Mouse (Mus musculus) cortical plate, adult 2 months (tissue): Measurements from ENCODE around the gene A730071L15Rik.

ENCODE experiments used
- CTCF ChIP-seq: fragments of 200-500 bp; IDR thresholded peaks from 2 replicates; pipeline ENCODE4 v1.5.1; 2011; ENCODE audit warnings: mild to moderate bottlenecking, control low read depth, low read length; ENCODE audit not compliant: insufficient read depth; ENCODE audit errors: extremely low read depth
- POLR2A ChIP-seq: fragments of 200-500 bp; IDR thresholded peaks from 2 replicates; pipeline ENCODE4 v1.6.1; 2011; ENCODE audit warnings: mild to moderate bottlenecking, low read length, control low read depth; ENCODE audit not compliant: insufficient read depth; ENCODE audit errors: extremely low read depth

GRCm38 (mm10) chr11:6184202-6184935, 15.5 kb upstream of the A730071L15Rik start:
- TF ChIP-seq POLR2A (no peak), CTCF (no peak)
